Comparison of ENCODE assay signal across 19 mouse cellular contexts in the genomic region with DNA sequence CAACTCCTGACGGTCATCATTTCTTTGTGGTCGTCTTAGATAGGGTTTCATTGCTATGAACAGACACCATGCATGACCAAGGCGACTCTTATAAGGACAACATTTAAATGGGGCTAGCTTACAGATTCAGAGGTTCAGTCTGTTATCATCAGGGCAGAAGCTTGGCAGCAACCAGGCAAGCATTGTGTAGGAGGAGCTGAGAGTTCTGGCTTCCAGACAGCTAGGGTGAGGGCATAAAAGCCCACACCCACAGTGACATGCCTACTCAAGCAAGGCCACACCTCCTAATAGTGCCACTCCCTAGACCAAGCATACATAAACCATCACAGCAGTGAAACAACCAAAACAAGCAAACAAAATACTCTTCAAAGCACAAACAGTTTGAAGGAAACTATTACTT.
DNase-seq lines count a peak whose midpoint lies in the region; ATAC-seq lines count a peak whose summit lies in the region.
"Had no signal": no experiment of that assay in that cellular context is flagged by ENCODE, and none has a peak within 500 bp of the region (broad histone marks: within the 10 kb centered on the region; RNA-seq: fewer than 3 reads in every experiment).

No protein-coding gene starts in this region.

- no peaks in the 10 kb centered on the region for H3K36me3 ChIP-seq in kidney, embryonic 15.5 days
- H3K36me3 ChIP-seq in liver, embryonic 13.5 days, result no peaks in the 10 kb centered on the region
- no peaks in the 10 kb centered on the region for H3K36me3 ChIP-seq in limb, embryonic 10.5 days
- H3K36me3 ChIP-seq: embryonic facial prominence, embryonic 15.5 days; forebrain, embryonic 10.5 days; hindbrain, embryonic 15.5 days had no signal

- no peak overlapping the region for H3K27ac ChIP-seq in kidney, embryonic 15.5 days
- no peak overlapping the region for H3K27ac ChIP-seq in liver, embryonic 13.5 days
- no peak overlapping the region for H3K27ac ChIP-seq in limb, embryonic 10.5 days
- H3K27ac ChIP-seq: embryonic facial prominence, embryonic 15.5 days; forebrain, embryonic 10.5 days; hindbrain, embryonic 15.5 days had no signal

- no peak overlapping the region for H3K4me2 ChIP-seq in kidney, embryonic 15.5 days
- no peak overlapping the region for H3K4me2 ChIP-seq in liver, embryonic 13.5 days
- H3K4me2 ChIP-seq: embryonic facial prominence, embryonic 15.5 days; heart, embryonic 11.5 days; hindbrain, embryonic 15.5 days had no signal

- H3K9ac ChIP-seq in kidney, embryonic 15.5 days, result no peak overlapping the region
- no peak overlapping the region for H3K9ac ChIP-seq in liver, embryonic 13.5 days
- H3K9ac ChIP-seq: embryonic facial prominence, embryonic 15.5 days; hindbrain, embryonic 15.5 days had no signal

- H3K4me3 ChIP-seq in kidney, embryonic 15.5 days (replicated peaks), result no peak overlapping the region
- no peak overlapping the region for H3K4me3 ChIP-seq in liver, embryonic 13.5 days (replicated peaks)
- H3K4me3 ChIP-seq in limb, embryonic 10.5 days, result no peak overlapping the region
- H3K4me3 ChIP-seq: embryonic facial prominence, embryonic 15.5 days; erythroblast, embryonic 14.5 days; forebrain, embryonic 10.5 days; hindbrain, embryonic 15.5 days had no signal

- H3K4me1 ChIP-seq in kidney, embryonic 15.5 days, result no peaks in the 10 kb centered on the region
- 0 out of 2 replicates have a peak, but pooled peaks cover 3% of the 10 kb centered on the region for H3K4me1 ChIP-seq in liver, embryonic 13.5 days (replicated peaks)
- H3K4me1 ChIP-seq in limb, embryonic 10.5 days, result no peaks in the 10 kb centered on the region
- H3K4me1 ChIP-seq: embryonic facial prominence, embryonic 15.5 days; hindbrain, embryonic 15.5 days had no signal

- no peaks in the 10 kb centered on the region for H3K27me3 ChIP-seq in kidney, embryonic 15.5 days
- no peaks in the 10 kb centered on the region for H3K27me3 ChIP-seq in liver, embryonic 13.5 days
- no peaks in the 10 kb centered on the region for H3K27me3 ChIP-seq in limb, embryonic 10.5 days (ENCODE audit: low read depth, poor library complexity, severe bottlenecking)
- H3K27me3 ChIP-seq: embryonic facial prominence, embryonic 15.5 days; hindbrain, embryonic 15.5 days had no signal

- ATAC-seq in kidney, embryonic 15.5 days (replicated peaks; ENCODE audit: low FRiP score), result 0 out of 2 replicates have a peak, but pooled peaks have one; percentile 49
- ATAC-seq in liver, embryonic 13.5 days (ENCODE audit: low read depth), result peak; percentile 47; the same call in 1 of the 2 replicates
- ATAC-seq in common myeloid progenitor, adult 5-6 weeks (replicated peaks; ENCODE audit: low read depth, poor library complexity, severe bottlenecking), result 0 out of 2 replicates have a peak, but pooled peaks have one; percentile 63
- ATAC-seq: forebrain, embryonic 14.5 days had no signal

- WGBS in kidney, embryonic 15.5 days, result 56% methylated on average over 3 of the region's 3 CpGs
- 52% methylated on average over 3 of the region's 3 CpGs for WGBS in liver, embryonic 13.5 days (ENCODE audit: insufficient replicate concordance)
- WGBS in limb, embryonic 10.5 days, result 85% methylated on average over 3 of the region's 3 CpGs

- DNase-seq in kidney, adult 9 months, result no peak
- DNase-seq in liver, embryonic 13.5 days, result no peak
- no peak for DNase-seq in liver
- no peak for DNase-seq in limb, embryonic 10.5 days (ENCODE audit: low spot score)
- no peak for DNase-seq in testis, postnatal 14 days (ENCODE audit: low spot score)
- DNase-seq: adrenal gland, postnatal 10 days; cerebellum, adult 11-12 months; cerebellum, adult 9-11 months; cerebellum, postnatal 36 days; embryo, embryonic 11 days; gastrocnemius, postnatal 36 days had no signal

- H3K9me3 ChIP-seq in kidney, embryonic 15.5 days (replicated peaks), result no peaks in the 10 kb centered on the region
- H3K9me3 ChIP-seq in liver, embryonic 13.5 days (replicated peaks), result no peaks in the 10 kb centered on the region
- no peaks in the 10 kb centered on the region for H3K9me3 ChIP-seq in limb, embryonic 10.5 days (replicated peaks)
- H3K9me3 ChIP-seq: embryonic facial prominence, embryonic 15.5 days; forebrain, embryonic 10.5 days; hindbrain, embryonic 15.5 days had no signal
